Mouse (Mus musculus) liver, postnatal 0 days (tissue): ENCODE measurements around the gene Astn1. TPM values are rescaled to one million over a fixed set of nuclear protein-coding genes. Genes with fewer than 3 reads are reported as not detected.

Experiments
- ATAC-seq: fragments of 200-750 bp; cut with Nextera tagmentation; 2 replicates; pipeline ENCODE4 v1.8.0; 2017; ENCODE audit warnings: mild to moderate bottlenecking, moderate library complexity
- DNase-seq: peaks from one replicate; pipeline ENCODE4 v3.0.0-alpha.2; 2016
- H3K27ac ChIP-seq: fragments of 300-500 bp; sonication (generic); 2 replicates; pipeline ENCODE4 v1.5.1; 2014; ENCODE audit warnings: antibody characterized with exemption, moderate library complexity, mild to moderate bottlenecking, low read depth
- H3K27me3 ChIP-seq: fragments of 300-500 bp; sonication (generic); 2 replicates; pipeline ENCODE4 v1.6.1; 2014; ENCODE audit warnings: low read length, control low read depth, mixed read lengths; ENCODE audit not compliant: insufficient read depth
- H3K36me3 ChIP-seq: fragments of 300-500 bp; sonication (generic); replicated peaks from 2 replicates; pipeline ENCODE4 v1.6.1; 2014; ENCODE audit warnings: mild to moderate bottlenecking, control low read depth, low read length, moderate library complexity, mixed read lengths; ENCODE audit not compliant: insufficient read depth
- H3K4me1 ChIP-seq: fragments of 300-500 bp; sonication (generic); 2 replicates; pipeline ENCODE4 v1.6.1; 2014; ENCODE audit warnings: antibody characterized with exemption, mild to moderate bottlenecking, control low read depth; ENCODE audit not compliant: insufficient read depth
- H3K4me2 ChIP-seq: fragments of 300-500 bp; sonication (generic); 2 replicates; pipeline ENCODE4 v1.6.1; 2014; ENCODE audit warnings: low read depth, mild to moderate bottlenecking, low read length, moderate library complexity, mixed read lengths
- H3K4me3 ChIP-seq: fragments of 300-500 bp; sonication (generic); 2 replicates; pipeline ENCODE4 v1.5.1; 2014; ENCODE audit warnings: low read depth, low read length
- H3K9ac ChIP-seq: fragments of 300-500 bp; sonication (generic); replicated peaks from 2 replicates; pipeline ENCODE4 v1.6.1; 2014; ENCODE audit warnings: mild to moderate bottlenecking, moderate library complexity
- H3K9me3 ChIP-seq: fragments of 300-500 bp; sonication (generic); 2 replicates; pipeline ENCODE4 v1.6.1; 2016; ENCODE audit warnings: mild to moderate bottlenecking, control low read depth, low read length, mixed read lengths
- CTCF ChIP-seq: sonication (generic); IDR thresholded peaks from 2 replicates; pipeline ENCODE4 v1.5.1; 2016; ENCODE audit warnings: antibody characterized with exemption, low read depth
- EP300 ChIP-seq: IDR thresholded peaks from 2 replicates; pipeline ENCODE4 v1.6.1; 2016; ENCODE audit warnings: antibody characterized with exemption, low read depth, mild to moderate bottlenecking
- WGBS: fragments of 180-500 bp; shearing (Covaris S2); extraction: QIAGEN DNeasy Blood & Tissue Kit; methylation state at CpG from one replicate; pipeline ENCODE4 v1.1.7; 2014; ENCODE audit not compliant: insufficient replicate concordance; 5-methylcytosine and 5-hydroxymethylcytosine counted together
- polyA plus RNA-seq: library from polyadenylated mRNA; unstranded; fragments of >200 nt; fragmentation: Nextera tagmentation; extraction: Ambion mirVana; gene quantifications from 2 replicates; pipeline ENCODE4 v1.2.1, GENCODE M21; 2015

Astn1 gene
- polyA plus RNA-seq, 1 experiment from 2014 or later, result not detected

DNA sequence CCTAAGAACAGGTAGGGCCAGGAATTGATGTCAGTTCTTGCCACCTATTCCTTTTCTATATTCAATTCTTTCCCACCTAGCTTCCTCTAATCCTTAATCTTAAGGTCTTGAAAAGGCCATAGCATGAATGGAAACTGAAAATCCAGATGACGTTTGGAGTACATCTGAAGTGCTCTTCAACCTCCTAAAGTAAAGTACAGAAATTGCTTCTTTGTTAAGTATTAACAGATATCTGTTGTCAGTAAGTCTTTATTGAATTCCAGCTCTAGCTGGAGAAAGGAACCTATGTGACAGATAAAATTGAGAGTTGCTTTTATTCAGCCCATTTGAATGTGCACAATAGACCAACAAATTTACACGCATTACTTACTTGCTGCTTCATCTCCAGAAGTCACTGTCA, 338.1 kb downstream of the Astn1 start:
- Histone ChIP-seq H3K4me1 (no peaks in the 10 kb centered on the region), H3K9me3 (no peaks in the 10 kb centered on the region), H3K27me3 (no peaks in the 10 kb centered on the region), H3K4me2 (no peak overlapping the region), H3K9ac (no peak overlapping the region), H3K4me3 (no peak overlapping the region), H3K27ac (no peak overlapping the region), H3K36me3 (no peaks in the 10 kb centered on the region)
- DNase-seq (no peak), ATAC-seq (no peak)
- WGBS, result 68% methylated on average over 2 of the region's 2 CpGs
- no peak for TF ChIP-seq CTCF

DNA sequence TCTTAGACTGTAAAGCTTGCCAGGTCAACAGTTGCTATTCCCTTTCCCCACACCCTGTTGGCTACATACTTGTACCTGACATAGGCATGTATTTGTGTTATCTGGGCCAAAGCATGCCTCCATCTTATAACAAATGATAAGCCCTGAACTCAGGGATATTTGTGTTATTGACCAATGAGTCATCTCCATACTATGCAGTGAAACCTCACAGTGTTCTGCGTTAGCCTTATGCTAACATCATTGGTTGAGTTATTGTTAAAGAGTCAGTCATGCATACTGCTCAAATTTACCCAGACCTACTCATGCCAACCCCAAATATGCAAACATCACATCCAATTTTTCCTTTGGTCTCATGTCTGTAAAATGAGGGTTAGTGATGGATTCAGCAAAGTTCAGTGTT, 339.3 kb downstream of the Astn1 start:
- Histone ChIP-seq H3K4me1 (no peaks in the 10 kb centered on the region), H3K4me3 (no peak overlapping the region), H3K9ac (no peak overlapping the region), H3K9me3 (no peaks in the 10 kb centered on the region), H3K36me3 (no peaks in the 10 kb centered on the region), H3K27me3 (no peaks in the 10 kb centered on the region), H3K27ac (no peak overlapping the region), H3K4me2 (no peak overlapping the region)
- WGBS, result 71% methylated on average over 1 of the region's 1 CpGs
- DNase-seq (no peak), ATAC-seq (no peak)
- TF ChIP-seq CTCF, result no peak
- no peak for TF ChIP-seq EP300

GRCm38 (mm10) chr1:158713301-158714095, 351.4 kb downstream of the Astn1 start:
- Histone ChIP-seq H3K4me1 (no peaks in the 10 kb centered on the region), H3K9me3 (no peaks in the 10 kb centered on the region), H3K36me3 (no peaks in the 10 kb centered on the region), H3K4me2 (no peak overlapping the region), H3K4me3 (no peak overlapping the region), H3K27me3 (no peaks in the 10 kb centered on the region), H3K27ac (no peak overlapping the region), H3K9ac (no peak overlapping the region)
- TF ChIP-seq CTCF (peak; percentile 63), EP300 (no peak)
- no peak for ATAC-seq
- no peak for DNase-seq
- WGBS, result 40% methylated on average over 5 of the region's 5 CpGs

- H3K27ac ChIP-seq, result no peak overlapping the region
- no peaks in the 10 kb centered on the region for H3K4me1 ChIP-seq
- WGBS, result 58% methylated on average over 4 of the region's 4 CpGs
Measured at GRCm38 (mm10) chr1:158732868-158733496, 370.9 kb downstream of the Astn1 start.

DNA sequence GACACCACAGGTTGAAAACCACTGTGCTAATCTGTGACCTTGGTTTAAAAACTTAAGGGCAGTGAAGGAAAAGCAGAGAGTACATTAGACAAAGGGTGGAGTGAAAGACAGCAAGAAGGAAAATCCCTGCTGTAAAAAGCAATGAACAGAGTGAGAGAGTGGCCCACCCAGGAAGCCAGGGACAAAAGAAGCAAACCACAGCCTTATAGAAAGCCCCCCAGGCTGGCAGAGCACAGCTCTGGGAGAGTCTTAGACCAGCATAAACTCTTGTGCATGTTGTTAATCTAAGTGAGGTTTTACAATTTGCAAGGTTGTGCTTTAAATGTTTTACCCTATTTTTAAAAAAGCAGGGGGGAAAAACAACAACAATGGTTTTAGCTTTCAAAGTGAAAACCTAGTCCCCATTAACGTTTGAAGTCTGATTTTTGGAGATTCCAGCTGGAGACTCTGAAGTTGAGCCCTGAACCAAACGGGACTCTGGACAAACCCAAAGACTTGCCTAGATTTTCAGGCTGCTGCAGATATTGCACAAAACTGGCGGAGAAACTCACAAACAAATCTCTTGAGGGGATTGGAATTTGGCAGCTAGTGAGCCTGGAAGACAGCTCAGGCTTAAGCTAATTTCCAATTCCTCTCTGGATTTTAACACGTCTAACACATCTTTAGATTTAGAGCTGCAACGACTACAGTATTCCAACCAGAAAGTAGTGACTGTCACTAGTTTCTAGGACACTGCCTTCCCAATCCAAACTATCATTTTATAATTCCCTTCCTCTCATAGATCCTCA, 377.3 kb downstream of the Astn1 start:
- no peak for DNase-seq
- Histone ChIP-seq H3K9me3 (no peaks in the 10 kb centered on the region), H3K9ac (no peak overlapping the region), H3K27ac (no peak overlapping the region), H3K4me3 (no peak overlapping the region), H3K4me2 (no peak overlapping the region), H3K36me3 (no peaks in the 10 kb centered on the region), H3K4me1 (no peaks in the 10 kb centered on the region), H3K27me3 (no peaks in the 10 kb centered on the region)
- ATAC-seq, result no peak
- 56% methylated on average over 5 of the region's 5 CpGs for WGBS
- TF ChIP-seq CTCF (no peak), EP300 (no peak)

More at GRCm38 (mm10) chr1:158732868-158733496, 370.9 kb downstream of the Astn1 start:
- no peaks in the 10 kb centered on the region for H3K9me3 ChIP-seq
- DNase-seq, result no peak
- ATAC-seq, result no peak
- TF ChIP-seq EP300 (no peak), CTCF (no peak)
- H3K27me3 ChIP-seq, result no peaks in the 10 kb centered on the region
- no peak overlapping the region for H3K4me3 ChIP-seq
- no peak overlapping the region for H3K9ac ChIP-seq
- no peaks in the 10 kb centered on the region for H3K36me3 ChIP-seq
- no peak overlapping the region for H3K4me2 ChIP-seq

- H3K27ac ChIP-seq, result no peak overlapping the region
- H3K36me3 ChIP-seq, result no peaks in the 10 kb centered on the region
- DNase-seq (no peak), ATAC-seq (no peak)
- H3K9ac ChIP-seq, result no peak overlapping the region
- TF ChIP-seq CTCF (no peak), EP300 (no peak)
- H3K9me3 ChIP-seq, result no peaks in the 10 kb centered on the region
- no peak overlapping the region for H3K4me3 ChIP-seq
- WGBS, result 72% methylated on average over 6 of the region's 6 CpGs
- H3K4me1 ChIP-seq, result no peaks in the 10 kb centered on the region
- no peaks in the 10 kb centered on the region for H3K27me3 ChIP-seq
- H3K4me2 ChIP-seq, result no peak overlapping the region
Measured at GRCm38 (mm10) chr1:158740161-158740766, 378.2 kb downstream of the Astn1 start.
